Mouse (Mus musculus) adrenal gland, postnatal 4 days (tissue): Measurements from ENCODE around the gene Olfr1356. TPM values are rescaled to one million over a fixed set of nuclear protein-coding genes. Genes with fewer than 3 reads are reported as not detected.
"Not testable (repeated sequence)": the region's sequence is repeated elsewhere in the genome, so short reads cannot be mapped to it uniquely, and the experiment has no call there.

ENCODE experiments used
- DNase-seq, 2 experiments: peaks; one replicate each; pipeline ENCODE4 v3.0.0; 2021 to 2022; ENCODE audit warnings: low spot score in 2 of 2, mixed read lengths in 2 of 2
- long read RNA-seq, 2 experiments: library from polyadenylated mRNA; stranded (forward); transcript quantifications; one replicate each; pipeline ENCODE4 v2.0.0; 2021
- total RNA-seq, 2 experiments: library from RNA; stranded (reverse); gene quantifications; 2 replicates each; pipeline ENCODE4 v1.2.3; 2021

Olfr1356 gene
- total RNA-seq: not detected
- long read RNA-seq, experiment 1: 0 reads
- long read RNA-seq, experiment 2: 0 reads

DNA sequence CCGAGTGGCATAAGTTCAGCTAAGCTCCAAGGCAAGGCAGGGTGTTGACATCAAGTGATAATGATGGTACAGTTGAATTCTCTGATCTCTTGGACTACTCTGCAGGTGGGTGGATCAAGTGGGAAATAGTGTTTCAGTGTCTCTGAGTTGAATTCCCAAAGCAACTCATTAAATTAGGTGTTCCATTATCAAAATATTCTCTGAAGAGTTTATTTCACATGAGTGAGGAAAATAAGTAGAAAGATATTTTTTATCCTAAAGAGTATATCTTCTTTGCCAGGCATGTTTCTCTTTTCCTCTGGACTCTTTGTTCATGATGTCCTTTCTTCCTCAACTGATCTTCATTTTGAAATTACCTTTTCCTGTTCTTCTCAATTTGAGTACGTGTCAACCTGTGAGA, at the start of gene Olfr1356:
TSS of gene Olfr1356 (minus strand) at position 101 of the 400 bp plus-strand sequence.
- no peak for DNase-seq

DNA sequence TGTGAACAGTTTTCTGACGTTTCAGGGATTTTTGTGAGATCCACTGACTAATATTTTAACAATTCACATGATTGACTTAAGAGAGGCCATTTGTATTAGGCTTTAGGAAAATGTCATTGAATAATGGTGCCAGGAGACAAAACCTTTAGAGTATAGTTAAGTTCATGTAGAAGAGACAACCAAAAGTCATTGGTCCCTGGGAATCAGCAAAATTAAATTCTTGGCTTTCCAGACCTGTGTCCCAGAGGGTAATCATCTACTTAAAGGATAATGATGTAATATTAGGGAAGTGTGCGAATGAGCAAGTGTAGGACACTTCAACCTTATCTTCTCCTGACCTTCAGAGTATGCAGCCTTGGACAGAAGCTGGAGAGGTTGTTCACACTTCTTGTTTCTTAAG, 23.3 kb upstream of the Olfr1356 start, which contains the start of gene Olfr1355:
TSS of gene Olfr1355 (plus strand) at position 301 of the 400 bp plus-strand sequence.
- DNase-seq: no peak

DNA sequence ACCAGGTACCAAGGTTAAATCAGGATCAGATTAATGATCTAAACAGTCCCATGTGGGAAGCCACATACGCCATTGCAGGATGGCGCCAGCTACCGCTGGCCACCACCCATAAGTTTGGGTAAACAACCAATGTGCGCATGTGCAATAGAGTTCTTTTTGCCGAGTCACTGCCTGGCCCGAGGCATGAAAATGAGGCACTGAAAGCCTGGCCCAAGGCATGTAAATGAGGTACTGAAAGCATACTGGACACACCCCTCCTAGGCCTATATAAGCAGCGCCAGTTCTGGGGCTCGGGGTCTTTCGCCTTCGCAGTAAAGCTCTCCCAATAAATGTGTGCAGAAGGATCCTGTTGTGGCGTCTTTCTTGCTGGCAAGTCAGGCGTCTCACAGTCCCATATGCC, 11.5 kb downstream of the Olfr1356 start:
- not testable (repeated sequence) for DNase-seq

DNA sequence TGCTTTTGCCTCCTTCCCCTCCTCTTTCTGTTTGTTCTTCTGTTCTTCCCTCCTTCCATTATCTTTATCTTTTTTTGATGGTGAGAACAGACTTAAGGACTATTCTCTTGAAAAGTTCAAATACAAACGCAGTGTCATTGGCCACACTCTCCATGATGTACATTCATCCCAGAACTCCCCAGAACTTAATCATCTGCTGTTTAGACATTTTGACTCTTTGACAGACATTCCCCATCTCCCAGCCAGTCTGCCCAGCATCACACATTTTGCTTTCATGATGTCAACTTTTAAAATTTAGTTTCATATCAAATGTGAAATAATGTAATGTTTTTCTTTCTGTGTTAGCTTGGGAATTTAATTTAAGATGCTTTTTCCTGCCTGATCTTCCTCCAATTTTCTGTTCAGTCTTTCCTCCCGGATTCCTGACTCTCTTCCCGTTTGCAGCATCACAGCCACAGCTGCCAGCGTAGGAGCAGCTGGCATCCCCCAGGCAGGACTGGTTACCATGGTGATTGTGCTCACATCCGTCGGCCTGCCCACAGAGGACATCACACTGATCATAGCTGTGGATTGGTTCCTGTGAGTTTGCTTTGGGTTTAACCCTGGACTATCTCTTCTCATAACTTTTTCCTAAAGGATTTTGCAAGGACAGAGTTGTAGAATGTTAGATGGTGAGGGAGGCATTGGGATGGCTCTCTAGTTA, 39.5 kb downstream of the Olfr1356 start:
- DNase-seq: no peak

DNA sequence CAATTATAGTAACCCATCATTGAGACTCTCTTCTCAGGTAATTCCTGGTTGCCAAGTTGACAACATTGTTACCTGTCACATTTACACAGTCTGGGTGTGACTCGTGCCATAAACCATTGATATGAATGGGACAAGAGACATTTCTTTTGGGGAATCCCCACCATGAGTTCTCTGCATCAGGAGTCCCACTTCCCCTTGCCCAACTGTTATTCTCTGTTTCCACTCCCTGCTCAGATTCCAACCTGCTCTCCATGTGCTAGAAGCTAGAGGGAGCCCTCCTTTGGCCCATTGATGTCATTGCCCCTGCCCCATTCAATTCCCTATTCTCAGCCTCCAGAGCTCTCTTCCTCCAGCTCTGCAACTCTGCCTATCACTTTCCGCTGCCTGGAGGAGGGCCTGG, 50.5 kb downstream of the Olfr1356 start:
- no peak for DNase-seq

Other genes starting within 250 kb of the Olfr1356 start
- not detected for gene Olfr1357, start 234.1 kb downstream of the Olfr1356 start, total RNA-seq
- not detected for gene Casp14, start 133.9 kb downstream of the Olfr1356 start, total RNA-seq
- not detected for gene Ccdc105, start 99.1 kb downstream of the Olfr1356 start, total RNA-seq
- gene Slc1a6, start 71.7 kb downstream of the Olfr1356 start, total RNA-seq: under 1 TPM; 0.48 to 0.53 TPM
- not detected for gene Olfr1355, start 23.4 kb upstream of the Olfr1356 start, total RNA-seq
- gene Olfr1354, start 61.0 kb upstream of the Olfr1356 start, total RNA-seq: not detected
- not detected for gene Olfr8, start 98.5 kb upstream of the Olfr1356 start, total RNA-seq
- not detected for gene Olfr1353, start 111.1 kb upstream of the Olfr1356 start, total RNA-seq
- not detected for gene Olfr1352, start 128.9 kb upstream of the Olfr1356 start, total RNA-seq
- not detected for gene Olfr1351, start 160.3 kb upstream of the Olfr1356 start, total RNA-seq
- gene Olfr57, start 176.6 kb upstream of the Olfr1356 start, total RNA-seq: not detected
- 10 to 100 TPM; 26.6 to 28.9 TPM for gene 2610008E11Rik, start 245.4 kb upstream of the Olfr1356 start, total RNA-seq